8 mouse cellular contexts compared by ENCODE assay signal in genomic region chr7:126082286-126082741, GRCm38 (mm10). TPM values are rescaled to one million over a fixed set of nuclear protein-coding genes. Genes with fewer than 3 reads are reported as not detected.
A peak's percentile ranks its signal among the peaks of the same experiment; 100 is the strongest.
DNase-seq lines count a peak whose midpoint lies in the region; ATAC-seq and TF ChIP-seq lines count a peak whose summit lies in the region.

Gsg1l (minus strand) TSS chr7:126082411.

- no peak for TF ChIP-seq POLR2A in small intestine, adult 2 months (IDR thresholded peaks at IDR 0.05; ENCODE audit: low read depth, low read length)

- ATAC-seq in frontal cortex, adult (ENCODE audit: low TSS enrichment), result peak; percentile 28; the same call in 1 of the 2 replicates
- ATAC-seq in limb, embryonic 15.5 days (ENCODE audit: insufficient number of reproducible peaks, low FRiP score, low TSS enrichment, low read depth), result no peak
- no peak for ATAC-seq in erythroblast, adult 5-6 weeks (replicated peaks; ENCODE audit: low FRiP score, poor library complexity, severe bottlenecking)

- WGBS in embryonic facial prominence, embryonic 10.5 days, result under 1% methylated on average over 49 of the region's 49 CpGs
- under 1% methylated on average over 48 of the region's 49 CpGs for WGBS in limb, embryonic 15.5 days
- WGBS in small intestine, adult 2 months, result 2% methylated on average over 49 of the region's 49 CpGs

- peak within 1 kb of the TSS; percentile 47 for H3K9ac ChIP-seq in limb, embryonic 15.5 days

- H3K4me3 ChIP-seq in E14TG2a.4 (replicated peaks; ENCODE audit: low read length), result peak within 1 kb of the TSS; percentile 79
- H3K4me3 ChIP-seq in embryonic facial prominence, embryonic 10.5 days, result peak within 1 kb of the TSS; percentile 64
- peak within 1 kb of the TSS; percentile 57 for H3K4me3 ChIP-seq in limb, embryonic 15.5 days
- peak within 1 kb of the TSS; percentile 30 for H3K4me3 ChIP-seq in small intestine, adult 2 months (ENCODE audit: low read depth, low read length)

- TF ChIP-seq CTCF in E14TG2a.4 (conservative IDR thresholded peaks at IDR 0.05; ENCODE audit: low read length), result no peak
- TF ChIP-seq CTCF in small intestine, adult 2 months (IDR thresholded peaks at IDR 0.05; ENCODE audit: extremely low read depth, insufficient read length, insufficient replicate concordance, low read depth, low read length), result no peak

- peak within 1 kb of the TSS; percentile 99 for H3K4me2 ChIP-seq in limb, embryonic 15.5 days

- DNase-seq in frontal cortex, postnatal 25 days (ENCODE audit: low spot score in 2 of 2), result no peak
- peak; percentile 47 for DNase-seq in embryonic facial prominence, embryonic 10.5 days (ENCODE audit: low spot score)
- DNase-seq in heart, postnatal 4 days, result peak; percentile 47

- no peaks in the 10 kb centered on the region for H3K9me3 ChIP-seq in E14TG2a.4 (ENCODE audit: low read length)
- no peaks in the 10 kb centered on the region for H3K9me3 ChIP-seq in embryonic facial prominence, embryonic 10.5 days
- no peaks in the 10 kb centered on the region for H3K9me3 ChIP-seq in limb, embryonic 15.5 days

- H3K27ac ChIP-seq in embryonic facial prominence, embryonic 10.5 days (replicated peaks), result no peak within 1 kb of the TSS; the same call in 1 of the 2 replicates
- H3K27ac ChIP-seq in limb, embryonic 15.5 days, result no peak within 1 kb of the TSS
- H3K27ac ChIP-seq in small intestine, adult 2 months (ENCODE audit: insufficient read depth, low read depth, low read length), result no peak within 1 kb of the TSS

- H3K36me3 ChIP-seq in E14TG2a.4 (ENCODE audit: insufficient read depth, low read length), result no peaks in the 10 kb centered on the region
- no peaks in the 10 kb centered on the region for H3K36me3 ChIP-seq in embryonic facial prominence, embryonic 10.5 days (replicated peaks)
- no peaks in the 10 kb centered on the region for H3K36me3 ChIP-seq in limb, embryonic 15.5 days
- no peaks in the 10 kb centered on the region for H3K36me3 ChIP-seq in small intestine, adult 2 months (ENCODE audit: control insufficient read depth, insufficient read depth, low read length)

- H3K4me1 ChIP-seq in E14TG2a.4 (replicated peaks; ENCODE audit: low read depth, low read length), result peaks cover 26% of the 10 kb centered on the region
- H3K4me1 ChIP-seq in embryonic facial prominence, embryonic 10.5 days, result peaks cover 35% of the 10 kb centered on the region
- peaks cover 41% of the 10 kb centered on the region for H3K4me1 ChIP-seq in limb, embryonic 15.5 days
- 0 out of 2 replicates have a peak, but pooled peaks cover 2% of the 10 kb centered on the region for H3K4me1 ChIP-seq in small intestine, adult 2 months (ENCODE audit: control insufficient read depth, insufficient read depth, insufficient read length, low read length)

- peaks cover 95% of the 10 kb centered on the region for H3K27me3 ChIP-seq in E14TG2a.4 (ENCODE audit: insufficient read depth, low read length)
- peaks cover 94% of the 10 kb centered on the region for H3K27me3 ChIP-seq in embryonic facial prominence, embryonic 10.5 days (replicated peaks; ENCODE audit: low read depth, poor library complexity, severe bottlenecking)
- peaks cover 61% of the 10 kb centered on the region for H3K27me3 ChIP-seq in limb, embryonic 15.5 days
- peaks cover 20% of the 10 kb centered on the region for H3K27me3 ChIP-seq in small intestine, adult 2 months (ENCODE audit: control insufficient read depth, insufficient read depth, low read length)

RNA-seq across cellular contexts. Expression of gene Gsg1l, which starts in this region (rescaled TPM):
- polyA plus RNA-seq in embryonic facial prominence, embryonic 10.5 days (2016; fragmentation: Nextera tagmentation; extraction: Ambion mirVana), result 0.65 and 1.3 TPM in 2 replicates
- total RNA-seq in heart, postnatal 4 days (2021), result 10 to 100 TPM; 17.6 to 18.8 TPM
- polyA plus RNA-seq in limb, embryonic 15.5 days (2015; fragmentation: Nextera tagmentation; extraction: Ambion mirVana), result 2.0 and 2.3 TPM in 2 replicates
- 0.20 and 0.24 TPM in 2 replicates for polyA plus RNA-seq in small intestine, adult 2 months (2012; rRNA removed)
- total RNA-seq in erythroblast, adult 5-6 weeks (2015; ENCODE audit: low replicate concordance), result not detected in 2 replicates
- not detected in 2 replicates for total RNA-seq in erythroblast, adult 5-6 weeks (2017; ENCODE audit: low replicate concordance)

Comparison
In these comparisons a context has a peak if more than half of its experiments do, and no peak if none do; other contexts are left out.
1. RNA of gene Gsg1l (total RNA-seq): 17.6 to 18.8 TPM in heart, postnatal 4 days; not detected in erythroblast, adult 5-6 weeks; every median in the first group is over 10 times any median in the second.
2. DNase-seq: peak in embryonic facial prominence, embryonic 10.5 days (single experiment) and heart, postnatal 4 days (single experiment); none in frontal cortex, postnatal 25 days (0 of 2).
3. Peak in every context shown above with its lines, with median percentiles within 50 percentile points of each other: H3K4me3 ChIP-seq.